Mouse (Mus musculus): Measurements from ENCODE around the gene Gm45234.
"Not testable (repeated sequence)": the region's sequence is repeated elsewhere in the genome, so short reads cannot be mapped to it uniquely, and the experiment has no call there.

The Gm45234 gene

DNA sequence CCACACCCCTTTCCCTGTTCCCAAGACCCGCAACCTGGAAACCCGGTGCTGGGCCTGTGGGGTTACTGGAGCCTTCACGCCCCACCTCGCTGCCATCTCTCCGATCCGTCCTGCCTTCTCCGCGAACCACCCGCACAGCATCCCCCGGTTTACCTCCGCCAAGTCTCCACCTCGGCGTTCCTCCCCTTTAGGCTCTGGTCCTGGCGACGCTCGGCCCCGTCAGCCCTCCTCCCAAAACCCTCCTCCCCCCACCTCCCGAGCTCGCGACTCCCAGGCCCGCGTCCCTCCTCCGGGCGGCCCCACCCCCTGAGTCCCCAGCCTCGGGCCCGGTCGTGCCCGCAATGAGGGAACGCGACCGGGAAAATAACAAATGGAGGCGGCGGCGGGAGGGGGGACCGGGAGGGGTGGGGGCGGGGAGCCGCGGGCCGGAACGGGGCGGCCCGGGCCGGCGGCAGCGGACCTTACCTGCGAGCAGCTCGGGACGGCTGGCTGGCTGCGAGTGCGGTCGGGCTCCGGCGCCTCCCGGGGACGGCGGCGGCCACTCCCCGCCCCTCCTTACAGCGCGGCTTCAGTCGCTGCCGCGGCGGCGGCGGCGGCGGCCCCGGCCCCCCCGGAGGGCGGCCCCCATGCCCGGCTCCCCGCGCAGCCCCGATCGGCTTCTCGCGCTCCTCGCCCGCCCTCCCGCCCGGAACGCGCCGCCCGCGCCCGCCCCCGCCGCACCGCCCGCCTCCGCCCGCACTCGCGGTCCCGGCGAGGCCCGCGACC is at the start of gene Gm45234, which contains the start of gene Atn1:
Gene Gm45234 (minus strand): TSS at position 191 of the 765 bp plus-strand sequence.
Gene Atn1 (minus strand): TSS at position 694 of the 765 bp plus-strand sequence.
- DNase-seq (ENCODE audit: low spot score), result peak; percentile 81

DNA sequence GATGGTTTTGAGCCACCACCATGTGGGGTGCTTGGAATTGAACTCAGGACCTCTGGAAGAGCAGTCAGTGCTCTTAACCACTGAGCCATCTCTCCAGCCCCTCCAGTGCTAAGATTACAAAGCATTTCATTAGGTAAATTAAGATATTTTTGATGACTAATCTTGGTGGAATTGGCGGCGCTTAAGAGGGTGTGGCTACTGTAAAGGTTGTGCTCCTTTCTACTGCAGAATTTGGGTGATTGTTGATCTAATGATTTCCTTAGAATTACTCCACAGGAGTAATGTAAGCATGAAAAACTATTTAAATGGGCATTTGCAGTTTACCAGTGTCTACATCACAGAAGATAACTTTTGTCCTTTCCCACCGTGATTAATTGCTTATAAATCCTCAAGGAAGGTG is 48.5 kb upstream of the Gm45234 start:
- DNase-seq (ENCODE audit: low spot score), result no peak

DNA sequence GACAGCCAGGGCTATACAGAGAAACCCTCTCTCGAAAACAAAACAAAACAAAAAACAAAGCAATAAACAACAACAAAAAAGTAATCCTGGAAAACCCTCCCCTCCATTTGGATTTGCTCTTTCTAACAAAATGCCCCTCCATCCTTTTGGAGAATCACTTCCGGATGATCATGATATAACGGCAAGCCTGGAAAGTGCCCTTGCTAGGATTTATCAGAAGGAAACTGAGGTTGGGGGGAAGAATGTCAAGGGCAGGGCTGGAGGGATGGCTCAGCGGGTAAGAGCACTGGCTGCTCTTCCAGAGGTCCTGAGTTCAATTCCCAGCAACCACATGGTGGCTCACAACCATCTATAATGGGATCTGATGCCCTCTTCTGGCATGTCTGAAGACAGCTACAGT is 47.9 kb upstream of the Gm45234 start:
- DNase-seq (ENCODE audit: low spot score), result not testable (repeated sequence)

DNA sequence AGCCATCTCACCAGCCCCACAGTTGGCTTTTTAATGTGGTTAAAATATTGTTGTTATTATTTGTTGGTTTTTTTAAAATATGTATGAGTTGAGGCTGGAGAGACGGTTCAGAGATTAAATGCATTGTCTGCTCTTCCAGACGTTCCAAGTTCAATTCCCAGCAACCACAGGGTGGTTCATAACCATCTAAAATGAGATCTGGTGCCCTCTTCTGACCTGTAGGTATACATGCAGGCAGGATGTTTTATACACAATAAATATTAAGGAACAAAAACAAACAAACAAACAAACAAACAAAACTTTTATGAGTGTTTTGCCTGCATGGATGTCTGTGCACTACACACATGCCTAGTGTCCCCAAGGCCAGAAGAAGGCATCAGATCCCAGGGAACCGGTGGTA is 47.2 kb upstream of the Gm45234 start:
- DNase-seq (ENCODE audit: low spot score), result no peak

DNA sequence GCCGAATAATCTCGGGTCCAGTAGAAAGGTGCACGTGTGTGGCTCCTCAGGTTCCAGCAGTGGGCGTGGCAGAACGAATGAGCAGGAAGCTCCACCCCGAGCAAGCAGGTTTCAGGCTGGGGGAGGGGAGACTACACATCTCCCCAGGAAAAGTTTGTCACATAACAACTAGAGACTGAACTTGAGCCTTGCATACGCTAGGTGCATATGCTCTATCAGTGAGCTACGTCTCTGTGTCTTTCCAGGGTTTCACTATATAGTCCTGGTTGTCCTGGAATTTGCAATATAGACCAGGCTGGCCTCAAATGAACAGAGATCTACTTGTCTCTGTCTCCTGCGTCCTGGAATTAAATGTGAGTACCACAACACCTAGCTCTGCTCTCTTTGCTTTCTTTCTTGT is 46.6 kb upstream of the Gm45234 start:
- not testable (repeated sequence) for DNase-seq (ENCODE audit: low spot score)

DNA sequence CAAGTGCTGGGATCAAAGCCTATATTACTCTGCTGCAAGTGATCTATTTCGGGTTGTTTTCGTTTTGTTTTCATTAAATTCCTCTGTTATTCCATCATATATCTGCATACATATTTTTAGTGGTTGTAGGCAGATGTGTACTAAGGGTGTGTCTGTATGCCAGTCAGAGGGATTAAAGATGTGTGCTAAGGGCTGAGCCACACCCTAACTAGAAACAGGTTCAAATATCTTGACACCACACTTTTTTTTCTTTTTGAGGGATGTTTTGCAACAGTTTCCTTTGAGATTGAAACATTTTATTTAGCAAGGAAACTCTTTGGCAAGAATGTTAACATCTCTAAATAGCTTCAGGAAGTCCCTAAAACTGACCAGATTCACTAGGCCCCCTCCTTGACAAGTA is 40.4 kb upstream of the Gm45234 start:
- no peak for DNase-seq (ENCODE audit: low spot score)

DNA sequence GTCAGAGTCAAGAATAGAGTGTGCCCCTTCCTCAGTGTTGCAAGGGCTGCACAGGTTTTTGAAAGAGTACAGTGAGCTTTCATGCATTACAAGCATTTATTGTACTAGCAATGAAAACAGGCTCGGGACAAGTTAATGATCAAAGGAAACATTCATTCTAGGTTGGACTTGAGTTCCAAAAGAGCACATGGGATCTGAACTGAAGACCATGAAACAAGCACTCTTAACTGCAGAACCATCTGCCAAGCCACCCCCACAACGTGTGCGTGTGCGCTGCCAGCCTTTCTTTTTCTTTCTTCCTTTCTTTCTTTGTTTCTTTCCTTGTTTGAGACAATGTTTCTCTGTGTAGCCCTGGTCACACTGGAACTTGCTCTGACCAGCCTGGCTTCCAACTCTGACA is 40.0 kb upstream of the Gm45234 start:
- no peak for DNase-seq (ENCODE audit: low spot score)

DNA sequence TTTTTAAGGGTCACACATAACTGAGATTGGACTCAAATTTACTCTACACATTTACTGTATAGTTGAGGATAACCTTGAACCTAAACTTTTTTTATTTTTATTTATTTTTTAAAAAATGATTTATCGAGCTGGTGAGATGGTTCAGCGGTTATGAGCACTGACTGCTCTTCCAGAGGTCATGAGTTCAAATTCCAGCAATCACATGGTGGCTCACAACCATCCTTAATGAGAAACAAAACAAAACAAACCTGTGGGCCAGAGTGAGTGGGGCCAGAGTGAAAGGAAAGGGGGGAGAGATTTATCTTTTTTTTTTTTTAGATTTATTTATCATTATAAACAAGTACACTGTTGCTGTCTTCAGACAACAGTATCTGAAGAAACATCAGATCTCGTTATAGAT is 36.1 kb upstream of the Gm45234 start:
- no peak for DNase-seq (ENCODE audit: low spot score)

DNA sequence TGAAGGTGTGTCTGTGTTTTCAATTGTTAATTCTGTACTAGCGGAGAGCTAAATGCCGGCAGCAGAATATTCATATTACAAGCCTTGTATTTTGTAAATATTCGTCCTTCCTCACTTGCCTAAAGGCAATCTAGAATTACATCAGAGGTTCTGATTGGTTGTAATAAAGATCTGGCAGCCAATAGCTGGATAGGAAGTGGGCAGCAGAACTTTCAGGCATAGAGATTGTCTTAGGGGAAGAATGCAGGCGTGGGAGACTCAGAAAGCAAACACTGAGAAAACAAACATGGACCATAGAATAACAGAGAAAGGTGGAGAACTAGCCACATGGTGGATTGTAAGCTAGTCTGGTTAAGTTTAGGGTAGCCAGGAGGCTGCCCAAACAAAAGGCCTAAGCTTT is 34.3 kb upstream of the Gm45234 start:
- no peak for DNase-seq (ENCODE audit: low spot score)

DNA sequence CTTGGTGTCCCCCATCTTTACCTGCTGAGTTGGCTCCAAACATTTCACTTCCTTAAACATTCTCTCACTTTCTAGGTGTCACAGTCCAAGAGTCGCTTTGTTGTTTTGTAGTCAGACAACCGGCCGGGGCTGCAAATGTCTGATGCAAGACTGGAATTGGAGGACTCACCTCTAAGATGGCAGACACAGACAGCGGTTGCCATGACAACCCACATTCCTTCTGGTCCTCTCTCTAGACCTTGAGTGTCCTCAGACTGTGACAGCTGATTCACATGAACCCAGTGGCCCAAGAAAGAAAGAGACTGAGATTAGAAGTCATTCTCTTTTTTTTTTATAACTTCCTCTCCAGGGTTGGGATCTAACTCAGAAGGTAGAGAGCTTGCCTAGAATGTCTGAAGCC is 33.7 kb upstream of the Gm45234 start:
- DNase-seq (ENCODE audit: low spot score), result no peak

DNA sequence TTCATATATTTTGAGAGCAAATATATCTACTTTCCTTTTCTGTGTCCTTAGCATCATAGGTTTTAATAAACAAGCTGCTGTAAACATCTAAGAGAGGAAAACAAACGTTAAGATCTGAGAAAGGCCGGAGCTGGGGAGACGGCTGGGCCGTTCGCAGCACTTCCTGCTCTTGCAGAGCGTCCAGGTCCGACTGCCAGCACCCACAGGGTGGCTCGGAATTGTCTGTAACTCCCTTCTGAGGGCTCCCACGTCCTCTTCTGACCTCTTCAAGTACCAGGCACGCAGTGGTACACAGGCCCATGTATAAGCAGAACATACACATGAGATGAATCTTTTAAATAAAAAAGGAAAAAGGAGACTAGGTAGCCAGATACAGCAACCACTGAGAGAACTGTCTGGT is 31.9 kb upstream of the Gm45234 start:
- no peak for DNase-seq (ENCODE audit: low spot score)

DNA sequence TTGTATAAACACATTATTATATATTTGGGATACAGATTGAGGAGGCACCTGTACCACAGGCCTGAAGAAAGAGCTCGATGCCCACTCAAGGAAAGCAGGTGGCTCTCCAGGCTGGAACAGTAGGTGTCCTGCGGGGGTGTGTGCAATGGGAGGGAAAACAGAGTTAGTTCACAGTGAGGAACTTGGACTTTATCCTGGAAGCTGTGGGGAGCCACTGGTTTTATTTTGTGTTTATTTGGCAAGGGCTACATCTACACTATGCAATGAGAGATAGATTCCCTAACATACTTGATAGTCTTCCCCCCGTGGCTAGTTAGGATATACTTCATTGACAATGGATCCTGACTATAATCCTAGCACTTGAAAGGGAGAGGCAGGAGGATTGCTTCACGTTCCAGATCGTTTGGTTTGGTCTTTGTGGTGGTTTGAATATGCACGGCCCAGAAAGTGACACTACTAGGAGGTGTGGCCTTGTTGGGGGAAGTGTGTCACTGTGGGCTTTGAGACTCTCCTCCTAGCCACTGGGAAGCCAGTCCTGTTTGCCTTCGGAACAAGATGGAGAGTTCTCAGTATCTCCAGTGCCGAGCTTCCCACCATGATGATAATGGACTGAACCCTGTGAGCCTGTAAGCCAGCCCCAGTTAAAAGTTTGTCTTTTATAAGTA is 31.1 kb upstream of the Gm45234 start:
- no peak for DNase-seq (ENCODE audit: low spot score)

DNA sequence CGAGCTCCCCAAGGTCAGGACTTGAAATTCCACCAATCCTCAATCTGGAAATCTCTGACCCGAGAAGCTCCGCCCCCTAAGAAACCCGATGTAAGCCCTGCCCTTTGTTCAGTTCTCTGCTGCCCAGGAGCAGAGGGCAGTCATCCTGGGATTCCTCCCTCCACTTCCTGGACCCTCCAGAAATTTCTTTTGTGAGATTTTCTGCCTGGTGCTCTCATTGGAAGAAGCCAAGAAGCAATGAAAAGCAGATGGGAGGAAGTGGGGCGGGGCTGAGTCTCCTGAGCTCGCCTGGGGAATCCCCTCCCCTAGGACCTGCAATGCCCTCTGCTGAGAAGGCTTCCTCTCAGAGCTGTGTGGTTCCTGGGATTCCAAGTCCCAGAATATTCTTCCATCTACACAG is 26.6 kb upstream of the Gm45234 start:
- no peak for DNase-seq (ENCODE audit: low spot score)

DNA sequence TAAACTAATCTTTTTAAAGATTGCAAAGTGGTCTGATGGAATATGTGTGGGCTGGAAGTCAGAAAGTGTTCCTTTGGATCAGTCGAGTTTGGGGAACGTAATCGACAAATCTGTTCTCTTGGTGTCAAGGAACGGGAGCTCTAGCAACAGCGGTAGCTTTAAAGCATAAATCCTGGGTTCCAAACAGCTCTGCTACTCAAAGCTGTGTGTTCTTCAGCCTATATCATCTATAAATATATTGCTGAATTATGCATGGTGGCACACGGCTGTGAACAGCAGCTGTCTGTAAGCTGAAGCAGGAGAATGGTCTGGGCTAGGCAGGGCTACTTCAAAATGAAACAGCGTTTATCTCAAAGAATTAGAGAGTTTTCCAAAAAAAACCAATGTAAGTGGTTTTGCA is 25.1 kb upstream of the Gm45234 start:
- no peak for DNase-seq (ENCODE audit: low spot score)

DNA sequence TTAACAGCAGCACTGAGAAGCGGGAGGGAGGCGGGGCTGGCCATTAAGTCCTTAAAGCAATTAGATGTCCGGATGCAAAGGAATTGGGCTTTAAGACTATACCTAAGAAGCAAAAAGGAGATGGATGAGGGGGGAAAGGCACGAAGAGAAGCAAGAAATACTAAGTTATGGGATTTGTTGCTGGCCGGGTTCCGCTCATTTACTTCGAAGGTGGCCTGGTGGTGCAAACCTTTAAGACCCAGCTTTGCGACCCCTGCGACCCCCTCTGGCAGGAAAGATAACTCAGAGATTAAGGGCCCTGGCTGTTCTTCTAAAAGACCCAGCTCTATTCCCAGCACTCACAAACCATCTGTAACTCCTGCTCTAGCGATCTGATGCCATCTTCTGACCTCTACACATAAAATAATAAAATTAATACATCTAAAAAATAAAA is 24.2 kb upstream of the Gm45234 start:
- DNase-seq (ENCODE audit: low spot score), result no peak

DNA sequence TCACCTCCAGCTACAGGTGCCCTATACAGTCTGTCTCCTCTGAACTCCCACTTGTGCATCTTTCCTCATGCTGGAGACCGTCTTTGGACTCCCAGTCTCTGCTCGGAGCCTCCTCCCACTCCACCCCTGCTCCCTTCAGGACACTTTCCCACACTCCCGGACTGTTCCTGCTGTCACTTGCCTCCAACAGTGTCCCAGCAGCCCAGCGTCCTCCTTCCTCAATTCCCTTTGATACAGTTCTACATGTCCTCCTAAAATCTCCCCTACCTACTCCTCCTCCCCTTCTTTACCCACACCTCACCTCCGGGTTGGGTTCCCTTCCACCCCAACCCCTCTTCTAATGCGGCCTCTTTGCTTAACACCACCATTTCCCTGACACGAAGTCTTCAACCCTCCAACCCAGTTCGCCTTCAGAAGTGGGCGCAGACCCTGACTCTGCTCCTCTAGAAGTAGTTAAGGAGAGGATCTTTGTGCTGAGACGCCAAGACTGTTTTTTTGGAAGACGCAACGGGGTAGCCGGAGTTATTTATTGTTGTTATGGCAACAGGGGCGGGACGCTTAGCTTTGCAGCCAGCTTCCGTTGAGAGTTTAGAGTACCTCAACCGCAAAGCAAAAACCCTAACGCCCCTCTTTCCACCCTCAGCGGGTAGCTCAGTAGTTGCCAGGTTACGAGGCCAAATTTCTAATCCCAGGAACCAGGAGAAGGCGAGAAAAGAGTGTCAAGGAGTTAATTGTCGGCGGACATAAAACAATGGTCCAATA is 23.6 kb upstream of the Gm45234 start, which contains the start of gene Lrrc23:
Gene Lrrc23 (minus strand): TSS at position 506 of the 762 bp plus-strand sequence.
- DNase-seq (ENCODE audit: low spot score), result no peak

DNA sequence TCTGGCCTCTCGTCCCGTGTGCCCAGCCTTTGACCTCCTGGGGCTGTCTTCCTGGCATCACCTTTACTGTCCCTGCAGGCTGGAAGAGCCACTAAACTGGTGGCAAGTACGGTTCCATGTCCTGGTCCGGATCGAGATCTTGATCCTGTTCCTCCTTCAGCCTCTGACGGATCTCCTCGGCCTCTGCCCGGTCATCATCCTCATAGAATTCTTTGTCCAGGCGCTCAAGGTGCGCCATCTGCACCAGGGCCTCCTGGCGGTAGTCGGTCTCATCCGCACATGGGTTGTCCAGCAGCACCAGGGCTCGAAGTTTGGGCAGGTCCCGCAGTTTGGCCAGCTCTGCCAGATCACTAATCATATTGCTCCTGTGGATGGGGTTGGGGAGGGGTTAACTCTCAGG is 14.7 kb upstream of the Gm45234 start:
- DNase-seq (ENCODE audit: low spot score), result no peak

DNA sequence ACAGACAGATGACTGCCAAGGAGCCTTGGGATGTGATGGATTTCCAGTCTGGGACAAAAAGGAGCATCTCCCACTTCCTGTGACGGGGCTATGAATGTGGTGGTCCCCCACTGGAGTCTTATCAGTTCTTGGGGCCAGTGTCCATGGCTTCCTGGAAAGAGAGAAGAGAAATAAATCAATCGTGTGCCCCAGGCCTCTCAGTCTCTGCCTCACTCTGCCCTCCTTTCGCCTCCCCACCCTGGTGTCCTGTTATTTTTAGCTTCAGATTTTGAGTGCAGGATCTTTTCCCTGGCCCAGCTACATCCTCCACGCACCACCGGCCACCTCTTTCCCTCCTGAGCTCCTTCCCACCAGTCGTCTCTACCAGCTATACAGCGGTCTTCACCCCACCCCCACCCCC is 14.2 kb upstream of the Gm45234 start:
- no peak for DNase-seq (ENCODE audit: low spot score)

DNA sequence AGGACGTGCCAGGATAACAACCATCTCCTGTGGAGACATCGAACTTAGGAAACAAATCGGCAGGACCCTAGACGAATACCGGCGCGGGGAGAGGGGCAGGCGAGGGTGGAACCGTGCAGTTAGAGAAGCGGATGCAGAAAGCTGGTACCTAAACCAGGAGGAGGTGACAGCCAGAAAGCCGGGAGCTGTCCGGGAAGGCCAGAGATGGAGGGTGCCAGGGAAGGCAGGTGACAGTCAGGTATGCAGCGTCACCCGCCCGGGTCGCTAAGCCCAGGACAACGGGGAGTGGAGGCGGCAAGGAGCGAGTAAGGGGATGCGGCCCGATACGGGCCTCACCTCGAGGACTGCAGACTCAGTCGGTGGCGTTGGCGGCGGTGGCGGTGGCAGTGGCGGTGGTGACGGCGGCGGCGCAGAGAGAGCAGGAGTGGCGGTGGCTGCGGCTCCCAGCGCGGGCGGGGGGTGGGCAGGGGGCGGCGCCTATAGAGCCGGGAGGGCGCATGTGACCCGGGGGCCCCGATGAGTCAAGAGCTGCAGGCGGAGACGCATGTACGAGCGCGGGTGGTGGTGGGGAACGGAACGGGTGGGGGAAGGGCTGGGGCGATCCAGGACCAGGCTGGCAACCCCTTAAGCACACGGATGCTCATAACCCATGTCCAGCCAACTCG is 13.4 kb upstream of the Gm45234 start, which contains the start of gene Eno2:
Gene Eno2 (minus strand): TSS at position 573 of the 665 bp plus-strand sequence.
- DNase-seq (ENCODE audit: low spot score), result peak; percentile 60

DNA sequence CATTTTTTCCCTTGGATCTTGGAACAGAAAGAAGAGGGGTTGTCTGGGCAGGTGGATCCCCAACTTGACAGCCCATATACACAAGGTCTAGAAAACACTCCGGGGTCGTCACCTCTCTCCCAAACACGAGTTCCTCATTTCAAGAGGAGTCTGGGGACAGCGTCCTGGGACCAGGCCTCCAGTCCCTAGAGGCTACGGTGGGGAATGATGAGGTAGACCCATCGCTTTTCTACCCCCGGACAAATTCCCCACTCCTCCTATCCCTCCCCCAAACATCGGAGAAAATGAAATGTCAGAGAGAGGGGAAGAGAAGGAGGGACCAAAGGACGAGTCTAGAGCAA is 12.9 kb upstream of the Gm45234 start:
- no peak for DNase-seq (ENCODE audit: low spot score)

DNA sequence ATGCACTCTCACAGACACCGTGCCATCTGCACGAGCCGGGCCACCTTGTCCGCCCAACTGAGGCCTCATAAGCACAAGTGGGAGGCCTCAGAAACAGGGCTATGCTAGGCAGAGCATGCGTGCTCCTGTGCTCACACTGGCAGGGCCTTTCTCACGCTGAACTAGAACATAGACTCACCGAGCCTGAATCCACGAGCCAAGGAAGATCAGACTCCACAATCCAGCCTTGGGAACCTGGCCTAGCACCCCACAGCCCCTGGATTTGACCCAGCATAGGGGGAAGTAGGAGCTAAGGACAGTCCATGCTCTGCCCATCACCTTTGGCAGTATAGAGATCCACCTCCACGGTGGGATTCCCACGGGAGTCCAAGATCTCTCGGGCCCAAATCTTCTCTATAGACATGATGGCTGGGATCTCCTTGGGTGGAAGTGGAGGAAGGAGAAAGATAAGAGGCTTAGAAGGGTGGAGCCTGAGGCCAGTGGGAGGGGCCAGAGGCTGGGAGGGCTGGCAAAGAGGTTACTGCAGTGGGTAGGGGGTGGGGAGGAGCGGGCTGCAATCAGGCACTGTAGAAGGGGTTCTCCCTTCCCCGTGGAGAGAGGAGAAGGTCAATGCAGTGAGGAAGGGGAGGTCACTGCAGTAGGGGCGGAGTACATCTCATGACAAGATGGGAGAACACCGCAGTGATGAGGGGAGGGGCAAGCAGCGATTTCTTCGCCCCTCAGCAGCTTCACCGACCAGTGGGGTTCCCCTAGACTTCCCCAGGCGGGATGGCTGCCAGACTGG is 12.3 kb upstream of the Gm45234 start:
- DNase-seq (ENCODE audit: low spot score), result no peak

DNA sequence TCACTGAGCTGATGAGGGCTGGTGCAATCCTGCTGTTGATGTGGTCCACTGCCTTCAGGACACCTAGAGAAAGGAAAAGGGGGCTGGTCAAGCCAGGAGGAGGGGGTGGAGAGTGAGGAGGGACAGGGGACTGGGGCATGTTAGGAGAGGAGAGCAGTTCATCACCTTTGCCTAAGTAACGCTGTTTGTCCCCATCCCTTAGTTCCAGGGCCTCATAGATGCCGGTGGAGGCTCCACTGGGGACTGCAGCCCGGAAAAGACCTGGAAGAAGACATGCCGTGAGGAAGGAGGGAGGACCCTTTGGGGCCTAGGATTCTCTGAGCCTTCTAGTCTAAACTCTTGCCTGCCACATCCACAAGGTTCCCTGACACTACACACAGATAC is 11.7 kb upstream of the Gm45234 start:
- no peak for DNase-seq (ENCODE audit: low spot score)
